35 mouse cellular contexts compared by ENCODE assay signal in genomic region chr8:83582226-83582625, GRCm38 (mm10). TPM values are rescaled to one million over a fixed set of nuclear protein-coding genes. Genes with fewer than 3 reads are reported as not detected.
A peak's percentile ranks its signal among the peaks of the same experiment; 100 is the strongest.
DNase-seq lines count a peak whose midpoint lies in the region; ATAC-seq and TF ChIP-seq lines count a peak whose summit lies in the region.
"Had no signal": no experiment of that assay in that cellular context is flagged by ENCODE, and none has a peak within 500 bp of the region (broad histone marks: within the 10 kb centered on the region; RNA-seq: fewer than 3 reads in every experiment).

No protein-coding gene starts in this region.

- H3K36me3 ChIP-seq in neural tube, embryonic 11.5 days (ENCODE audit: control insufficient read depth, insufficient read depth, low read length), result peaks cover 4% of the 10 kb centered on the region; the same call in 1 of the 2 replicates
- peaks cover 8% of the 10 kb centered on the region for H3K36me3 ChIP-seq in neural tube, embryonic 15.5 days
- H3K36me3 ChIP-seq in stomach, postnatal 0 days (ENCODE audit: control insufficient read depth, insufficient read depth, low read length), result peaks cover 3% of the 10 kb centered on the region; the same call in 1 of the 2 replicates
- H3K36me3 ChIP-seq: lung, embryonic 15.5 days had no signal

- WGBS in neural tube, embryonic 11.5 days, result 89% methylated on average over 8 of the region's 8 CpGs
- 89% methylated on average over 8 of the region's 8 CpGs for WGBS in neural tube, embryonic 15.5 days
- WGBS in stomach, postnatal 0 days, result 78% methylated on average over 8 of the region's 8 CpGs

- no peak for ATAC-seq in neural tube, embryonic 11.5 days (ENCODE audit: insufficient read depth, low FRiP score, low TSS enrichment)
- no peak for ATAC-seq in neural tube, embryonic 15.5 days (ENCODE audit: low FRiP score)
- no peak for ATAC-seq in stomach, postnatal 0 days (ENCODE audit: low FRiP score, low TSS enrichment)
- ATAC-seq: activated CD4-positive, CD25-positive, alpha-beta regulatory T cell, adult 4 months; inflammation-experienced regulatory T-cells, adult 6 months had no signal

- TF ChIP-seq CTCF in stomach, postnatal 0 days (IDR thresholded peaks at IDR 0.05; ENCODE audit: low read depth), result no peak

- H3K9me3 ChIP-seq in neural tube, embryonic 11.5 days (ENCODE audit: control insufficient read depth, low read length), result no peaks in the 10 kb centered on the region
- no peaks in the 10 kb centered on the region for H3K9me3 ChIP-seq in neural tube, embryonic 15.5 days (replicated peaks)
- no peaks in the 10 kb centered on the region for H3K9me3 ChIP-seq in stomach, postnatal 0 days (ENCODE audit: control insufficient read depth, low read length)
- H3K9me3 ChIP-seq: embryonic facial prominence, embryonic 12.5 days; forebrain, embryonic 12.5 days; hindbrain, embryonic 13.5 days; lung, embryonic 15.5 days; midbrain, embryonic 10.5 days; neural tube, embryonic 12.5 days had no signal

- no peak overlapping the region for H3K9ac ChIP-seq in neural tube, embryonic 11.5 days (ENCODE audit: low read length)
- no peak overlapping the region for H3K9ac ChIP-seq in neural tube, embryonic 15.5 days (replicated peaks)
- no peak overlapping the region for H3K9ac ChIP-seq in stomach, postnatal 0 days (ENCODE audit: low read length)
- H3K9ac ChIP-seq: embryonic facial prominence, embryonic 12.5 days; forebrain, embryonic 12.5 days; liver, embryonic 14.5 days; lung, embryonic 15.5 days; neural tube, embryonic 12.5 days had no signal

- no peak overlapping the region for H3K4me2 ChIP-seq in neural tube, embryonic 11.5 days (ENCODE audit: low read depth)
- no peak overlapping the region for H3K4me2 ChIP-seq in neural tube, embryonic 15.5 days
- H3K4me2 ChIP-seq in stomach, postnatal 0 days (replicated peaks; ENCODE audit: low read depth), result no peak overlapping the region
- H3K4me2 ChIP-seq: embryonic facial prominence, embryonic 12.5 days; forebrain, embryonic 12.5 days; hindbrain, embryonic 13.5 days; lung, embryonic 15.5 days; neural tube, embryonic 12.5 days had no signal

- no peak overlapping the region for H3K4me3 ChIP-seq in neural tube, embryonic 11.5 days (ENCODE audit: low read depth, low read length)
- no peak overlapping the region for H3K4me3 ChIP-seq in neural tube, embryonic 15.5 days (replicated peaks)
- H3K4me3 ChIP-seq in stomach, postnatal 0 days (ENCODE audit: low read depth, low read length), result no peak overlapping the region
- H3K4me3 ChIP-seq: embryonic facial prominence, embryonic 12.5 days; erythroblast, embryonic 14.5 days; forebrain, embryonic 12.5 days; hindbrain, embryonic 13.5 days; lung, embryonic 15.5 days; midbrain, embryonic 10.5 days; neural tube, embryonic 12.5 days had no signal

- no peak for TF ChIP-seq EP300 in stomach, postnatal 0 days (optimal IDR thresholded peaks at IDR 0.05)

- H3K27ac ChIP-seq in neural tube, embryonic 11.5 days (ENCODE audit: low read depth, low read length), result no peak overlapping the region
- H3K27ac ChIP-seq in neural tube, embryonic 15.5 days (replicated peaks), result no peak overlapping the region
- no peak overlapping the region for H3K27ac ChIP-seq in stomach, postnatal 0 days (replicated peaks)
- H3K27ac ChIP-seq: embryonic facial prominence, embryonic 12.5 days; forebrain, embryonic 12.5 days; hindbrain, embryonic 13.5 days; liver, embryonic 14.5 days; lung, embryonic 15.5 days; midbrain, embryonic 10.5 days; neural tube, embryonic 12.5 days had no signal

- peaks cover 6% of the 10 kb centered on the region for H3K4me1 ChIP-seq in neural tube, embryonic 11.5 days (ENCODE audit: control insufficient read depth, insufficient read depth, low read length)
- peaks cover 89% of the 10 kb centered on the region for H3K4me1 ChIP-seq in neural tube, embryonic 15.5 days
- peaks cover 4% of the 10 kb centered on the region; the same call in 1 of the 2 replicates for H3K4me1 ChIP-seq in stomach, postnatal 0 days (replicated peaks; ENCODE audit: control insufficient read depth, insufficient read depth)

- DNase-seq in adrenal gland, adult (ENCODE audit: inconsistent age in 2 of 2, low spot score in 1 of 2), result peak; percentile 9 to 31
- DNase-seq in adrenal gland, postnatal 25 days, result no peak
- peak; percentile 91 for DNase-seq in heart, adult 11 months
- no peak for DNase-seq in heart, adult 8-10 months (ENCODE audit: low spot score)
- peak; percentile 10 for DNase-seq in neural tube, embryonic 11.5 days (ENCODE audit: low spot score)
- DNase-seq in stomach, postnatal 0 days (ENCODE audit: low spot score), result peak; percentile 13
- DNase-seq in kidney, postnatal 4 days, result no peak
- DNase-seq: adrenal gland, postnatal 14 days; kidney, adult 18-20 months; layer of hippocampus, adult 9-11 months; lung, postnatal 36 days; retina, postnatal 1 day; right cerebral cortex, postnatal 25 days; spleen, adult 18-20 months; thymus, adult 18-20 months; thymus, postnatal 36 days had no signal

- H3K27me3 ChIP-seq in neural tube, embryonic 11.5 days (ENCODE audit: control insufficient read depth, insufficient read depth, low read length), result no peaks in the 10 kb centered on the region
- H3K27me3 ChIP-seq in neural tube, embryonic 15.5 days (replicated peaks), result no peaks in the 10 kb centered on the region
- no peaks in the 10 kb centered on the region for H3K27me3 ChIP-seq in stomach, postnatal 0 days (ENCODE audit: control insufficient read depth, insufficient read depth, low read length)
- H3K27me3 ChIP-seq: embryonic facial prominence, embryonic 12.5 days; forebrain, embryonic 12.5 days; hindbrain, embryonic 13.5 days; lung, embryonic 15.5 days; neural tube, embryonic 12.5 days had no signal

RNA-seq across cellular contexts. Expression of gene Ndufb7, which starts 15.8 kb away (rescaled TPM):
- 223 and 229 TPM in 2 replicates for total RNA-seq in adrenal gland, postnatal 25 days (2021)
- total RNA-seq in heart, adult 8-10 months (2022), result 100 to 1,000 TPM; 561 to 765 (median 683) TPM
- polyA plus RNA-seq in neural tube, embryonic 11.5 days (2014; fragmentation: Nextera tagmentation; extraction: Ambion mirVana), result 326 and 331 TPM in 2 replicates
- 344 and 362 TPM in 2 replicates for polyA plus RNA-seq in neural tube, embryonic 15.5 days (2015; fragmentation: Nextera tagmentation; extraction: Ambion mirVana)
- 327 and 344 TPM in 2 replicates for polyA plus RNA-seq in stomach, postnatal 0 days (2015; fragmentation: Nextera tagmentation; extraction: Ambion mirVana)

RNA-seq across cellular contexts. Expression of gene Tecr, which starts 25.5 kb away (rescaled TPM):
- 582 and 661 TPM in 2 replicates for total RNA-seq in adrenal gland, postnatal 25 days (2021)
- total RNA-seq in heart, adult 8-10 months (2022), result 100 to 1,000 TPM; 539 to 688 (median 589) TPM
- polyA plus RNA-seq in neural tube, embryonic 11.5 days (2014; fragmentation: Nextera tagmentation; extraction: Ambion mirVana), result 734 and 760 TPM in 2 replicates
- 1,464 and 1,650 TPM in 2 replicates for polyA plus RNA-seq in neural tube, embryonic 15.5 days (2015; fragmentation: Nextera tagmentation; extraction: Ambion mirVana)
- polyA plus RNA-seq in stomach, postnatal 0 days (2015; fragmentation: Nextera tagmentation; extraction: Ambion mirVana), result 413 and 424 TPM in 2 replicates

RNA-seq across cellular contexts. Expression of gene Dnajb1, which starts 25.8 kb away (rescaled TPM):
- total RNA-seq in adrenal gland, postnatal 25 days (2021), result 27.7 and 28.0 TPM in 2 replicates
- 10 to 100 TPM; 11.0 to 14.2 (median 12.6) TPM for total RNA-seq in heart, adult 8-10 months (2022)
- polyA plus RNA-seq in neural tube, embryonic 11.5 days (2014; fragmentation: Nextera tagmentation; extraction: Ambion mirVana), result 64.9 and 68.9 TPM in 2 replicates
- polyA plus RNA-seq in neural tube, embryonic 15.5 days (2015; fragmentation: Nextera tagmentation; extraction: Ambion mirVana), result 57.9 and 63.1 TPM in 2 replicates
- polyA plus RNA-seq in stomach, postnatal 0 days (2015; fragmentation: Nextera tagmentation; extraction: Ambion mirVana), result 36.9 and 39.9 TPM in 2 replicates

RNA-seq across cellular contexts. Expression of gene Olfr370, which starts 46.6 kb away (rescaled TPM):
- total RNA-seq in adrenal gland, postnatal 25 days (2021), result not detected in 2 replicates
- not detected for total RNA-seq in heart, adult 8-10 months (2022)
- not detected in 2 replicates for polyA plus RNA-seq in neural tube, embryonic 11.5 days (2014; fragmentation: Nextera tagmentation; extraction: Ambion mirVana)
- polyA plus RNA-seq in neural tube, embryonic 15.5 days (2015; fragmentation: Nextera tagmentation; extraction: Ambion mirVana), result not detected in 2 replicates
- polyA plus RNA-seq in stomach, postnatal 0 days (2015; fragmentation: Nextera tagmentation; extraction: Ambion mirVana), result 0.04 TPM in 1 of 2 replicates, not detected in the other
- total RNA-seq: adrenal gland, postnatal 14 days; granulocyte monocyte progenitor cell, adult 5-6 weeks; heart, postnatal 25 days; left cerebral cortex, adult 18-20 months; left cerebral cortex, postnatal 25 days had no signal
- polyA plus RNA-seq: activated CD4-positive, CD25-positive, alpha-beta regulatory T cell, adult 4 months; embryonic facial prominence, embryonic 12.5 days; erythroblast, embryonic 14.5 days; forebrain, embryonic 12.5 days; heart, embryonic 14.5 days; inflammation-experienced regulatory T-cells, adult 6 months; kidney, embryonic 16.5 days; large intestine, adult 2 months; limb, embryonic 14.5 days; liver, embryonic 14.5 days; lung, embryonic 15.5 days; midbrain, embryonic 10.5 days; neural tube, embryonic 12.5 days had no signal

Comparison
In these comparisons a context has a peak if more than half of its experiments do, and no peak if none do; other contexts are left out.
1. DNase-seq: peak in adrenal gland, adult (2 of 2), heart, adult 11 months (single experiment), neural tube, embryonic 11.5 days (single experiment) and stomach, postnatal 0 days (single experiment); none in adrenal gland, postnatal 25 days (single experiment), heart, adult 8-10 months (single experiment) and kidney, postnatal 4 days (0 of 2).